Mouse (Mus musculus) bone marrow, adult 2 months (tissue): Measurements from ENCODE around the gene Crybg2. TPM values are rescaled to one million over a fixed set of nuclear protein-coding genes. Genes with fewer than 3 reads are reported as not detected.

Source experiments
- H3K27ac ChIP-seq: fragments of 200-500 bp; 2 replicates; pipeline ENCODE4 v1.5.1; 2012; ENCODE audit warnings: low read depth, mild to moderate bottlenecking, control low read depth, inconsistent platforms, low read length; ENCODE audit not compliant: control insufficient read depth, poor library complexity, insufficient read depth
- H3K4me1 ChIP-seq: fragments of 200-500 bp; 2 replicates; pipeline ENCODE4 v1.6.1; 2011; ENCODE audit warnings: low read length; ENCODE audit not compliant: control insufficient read depth, insufficient read depth
- H3K4me3 ChIP-seq: fragments of 200-500 bp; replicated peaks from 2 replicates; pipeline ENCODE3; 2011; ENCODE audit warnings: mild to moderate bottlenecking, low read depth, low read length, control low read depth; ENCODE audit not compliant: control insufficient read depth
- CTCF ChIP-seq: fragments of 200-500 bp; IDR thresholded peaks from 2 replicates; pipeline ENCODE4 v1.5.1; 2011; ENCODE audit warnings: low read length, control low read depth; ENCODE audit not compliant: control insufficient read depth, insufficient read depth
- POLR2A ChIP-seq: fragments of 200-500 bp; IDR thresholded peaks from 2 replicates; pipeline ENCODE4 v1.6.1; 2011; ENCODE audit warnings: low read depth, mild to moderate bottlenecking, control low read depth, low read length, borderline replicate concordance; ENCODE audit not compliant: control insufficient read depth
- WGBS: fragments of 180-500 bp; shearing (Covaris S2); methylation state at CpG from one replicate; pipeline ENCODE4 v1.1.7; 2018; 5-methylcytosine and 5-hydroxymethylcytosine counted together
- polyA plus RNA-seq: library from polyadenylated mRNA; stranded (reverse); fragments of >200 nt; gene quantifications from 2 replicates; pipeline ENCODE4 v1.2.4, GENCODE M21; 2011; ENCODE audit warnings: low replicate concordance; ENCODE audit not compliant: missing spikeins, insufficient read depth, insufficient read length

The Crybg2 gene
- polyA plus RNA-seq, 1 experiment = 4.6 TPM

DNA sequence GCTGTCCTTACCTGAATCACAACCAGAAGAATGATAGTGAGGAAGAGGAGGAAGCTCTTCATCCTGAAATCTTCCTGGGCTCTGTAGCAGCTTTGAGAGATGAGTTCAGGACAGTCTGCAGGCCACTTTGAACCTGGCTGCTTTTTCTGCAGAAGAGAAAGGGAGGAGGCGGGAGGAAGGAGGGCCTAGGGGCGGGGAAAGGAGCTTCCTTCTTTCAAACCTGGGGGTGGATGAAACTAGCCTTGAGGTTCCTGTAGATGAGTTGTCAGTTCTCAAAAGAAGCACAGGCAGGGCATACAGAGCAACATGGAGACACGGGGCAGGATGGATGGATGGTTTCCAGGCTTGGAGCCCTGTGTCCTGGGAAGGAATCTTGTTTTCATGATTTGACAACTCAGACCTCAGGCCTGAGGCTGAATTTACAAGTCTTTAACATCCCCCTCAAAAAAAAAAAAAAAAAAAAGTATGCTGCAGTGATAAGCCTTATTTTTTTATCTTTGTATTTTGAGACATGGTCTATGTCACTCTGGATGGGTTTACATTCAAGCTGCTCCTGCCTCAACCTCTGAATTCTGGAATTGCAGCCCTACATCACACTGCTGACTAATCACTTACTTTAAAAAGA is 34.4 kb downstream of the Crybg2 start, which contains the start of gene Cd52:
Gene Cd52, minus strand, starts transcription at position 160 of the 625 bp plus-strand sequence.
- H3K4me3 ChIP-seq = peak within 1 kb of the TSS; percentile 91
- WGBS = 7% methylated on average over 3 of the region's 3 CpGs
- H3K4me1 ChIP-seq = peaks cover 5% of the 10 kb centered on the region
- TF ChIP-seq CTCF (no peak), POLR2A (peak; percentile 41; the same call in 1 of the 2 replicates)
- H3K27ac ChIP-seq = peak within 1 kb of the TSS; percentile 91

DNA sequence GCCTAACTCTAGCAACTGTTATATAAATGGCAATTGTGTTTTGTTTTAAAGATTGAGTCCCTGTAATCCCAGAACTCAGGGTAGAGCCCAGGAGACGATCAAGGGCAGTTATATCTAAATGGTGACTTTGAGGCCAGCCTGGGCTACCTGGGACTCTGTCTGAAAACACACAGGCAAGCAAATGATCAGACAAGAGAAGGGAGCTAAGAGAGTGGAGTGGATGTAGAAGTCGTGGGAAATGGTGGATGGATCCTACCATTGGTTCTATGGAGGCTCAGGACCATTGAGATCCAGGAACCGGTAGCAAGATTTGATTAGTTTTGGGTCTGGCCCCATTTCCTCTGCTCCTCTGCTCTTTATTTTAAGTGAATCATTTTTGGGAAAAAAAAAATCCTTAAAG is 35.5 kb downstream of the Crybg2 start:
- 75% methylated on average over 3 of the region's 3 CpGs for WGBS
- peak overlapping the region; percentile 19; the same call in 1 of the 2 replicates for H3K27ac ChIP-seq
- H3K4me1 ChIP-seq = peaks cover 9% of the 10 kb centered on the region
- no peak overlapping the region for H3K4me3 ChIP-seq
- no peak for TF ChIP-seq POLR2A
- TF ChIP-seq CTCF = no peak

DNA sequence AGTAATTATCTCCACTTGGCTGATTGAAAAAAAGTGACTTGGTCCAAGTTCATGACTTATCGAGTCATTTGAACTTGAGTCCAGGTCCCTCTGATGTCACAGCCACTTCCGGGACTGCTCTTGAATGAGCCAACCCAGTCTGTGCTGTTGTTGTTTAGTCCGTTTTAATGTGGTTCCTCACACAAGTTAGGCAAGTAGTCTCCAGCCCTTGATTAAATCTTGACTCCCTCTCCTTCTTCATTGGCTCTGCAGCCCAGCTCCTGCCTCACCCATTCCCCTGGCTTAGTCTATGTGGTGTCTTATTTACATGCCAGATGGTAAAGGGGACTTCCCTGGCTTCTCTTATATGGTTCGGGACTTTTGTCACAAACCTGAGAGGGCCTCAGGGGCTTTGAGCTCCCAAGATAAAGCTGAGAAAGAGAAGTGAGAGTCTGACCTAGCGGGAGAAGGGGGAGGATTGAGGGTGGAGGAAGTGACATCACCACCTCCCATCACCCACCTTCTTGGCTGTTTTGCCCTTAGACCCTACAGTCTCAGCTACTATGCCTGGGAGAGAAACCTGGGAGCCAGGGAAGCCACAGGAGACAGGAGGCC is 36.5 kb downstream of the Crybg2 start:
- 2% methylated on average over 5 of the region's 5 CpGs for WGBS
- Histone ChIP-seq H3K27ac (peak overlapping the region; percentile 89), H3K4me3 (no peak overlapping the region), H3K4me1 (peaks cover 9% of the 10 kb centered on the region)
- no peak for TF ChIP-seq POLR2A
- no peak for TF ChIP-seq CTCF

DNA sequence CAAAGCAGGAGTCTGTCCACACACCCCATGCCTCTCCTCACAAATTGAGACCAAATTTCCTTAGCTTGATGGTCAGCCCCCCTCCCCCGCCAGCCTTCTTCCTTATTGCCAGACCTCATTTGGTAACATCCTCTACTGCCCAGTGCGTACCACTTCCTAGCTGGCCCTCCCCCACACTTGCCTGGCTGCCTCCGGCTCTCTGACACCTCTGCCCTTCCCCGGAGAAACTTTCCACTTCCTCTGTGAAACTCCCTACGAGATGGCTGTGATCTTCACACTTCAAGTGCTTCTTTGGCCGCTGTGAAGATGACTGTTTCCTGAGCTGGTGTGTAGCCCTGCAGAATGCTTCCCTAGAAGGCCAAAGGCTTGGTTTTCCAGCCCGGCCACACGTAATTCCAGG is 38.0 kb downstream of the Crybg2 start:
- Histone ChIP-seq H3K27ac (peak overlapping the region; percentile 89), H3K4me1 (peaks cover 9% of the 10 kb centered on the region)
- TF ChIP-seq CTCF (no peak), POLR2A (peak; percentile 67; the same call in 1 of the 2 replicates)

DNA sequence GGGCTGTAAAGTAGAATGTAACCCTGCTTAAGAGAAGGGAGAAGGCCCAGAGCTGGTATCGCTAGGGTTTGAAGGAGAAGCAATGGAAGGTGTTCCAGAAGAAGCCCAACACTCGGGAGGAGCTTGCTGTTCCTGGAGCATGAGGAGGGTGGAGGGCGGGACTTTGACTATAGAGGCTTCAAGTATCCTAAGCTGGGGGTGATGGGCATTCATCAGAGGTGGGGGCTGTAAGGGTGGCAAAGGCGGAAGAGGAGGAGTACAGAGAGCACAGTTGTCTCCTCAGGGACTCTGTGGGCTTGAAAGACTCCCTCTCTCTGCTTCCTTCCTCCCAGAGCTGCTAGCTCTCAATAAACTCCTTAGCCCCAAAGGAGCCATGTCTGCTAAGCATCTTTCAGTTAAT is 39.6 kb downstream of the Crybg2 start:
- no peak overlapping the region for H3K4me3 ChIP-seq
- H3K4me1 ChIP-seq = peaks cover 9% of the 10 kb centered on the region
- TF ChIP-seq POLR2A = no peak
- no peak for TF ChIP-seq CTCF
- WGBS = 83% methylated on average over 4 of the region's 4 CpGs
- peak overlapping the region; percentile 89; the same call in 1 of the 2 replicates for H3K27ac ChIP-seq

More for the DNA sequence above, 38.0 kb downstream of the Crybg2 start:
- WGBS = 7% methylated on average over 8 of the region's 8 CpGs
- H3K4me3 ChIP-seq = peak overlapping the region; percentile 22

GRCm38 (mm10) chr4:134101979-134102741 is 41.5 kb downstream of the Crybg2 start, which contains the start of gene Ubxn11:
Gene Ubxn11 (plus strand): TSS chr4:134102570.
- Histone ChIP-seq H3K27ac (peak within 1 kb of the TSS; percentile 60), H3K4me1 (peaks cover 11% of the 10 kb centered on the region), H3K4me3 (peak within 1 kb of the TSS; percentile 97)
- 17% methylated on average over 34 of the region's 34 CpGs for WGBS
- TF ChIP-seq POLR2A (no peak; the same call in 1 of the 2 replicates), CTCF (no peak)

- TF ChIP-seq POLR2A (no peak), CTCF (no peak)
- peaks cover 12% of the 10 kb centered on the region for H3K4me1 ChIP-seq
- peak overlapping the region; percentile 97 for H3K4me3 ChIP-seq
- H3K27ac ChIP-seq = peak overlapping the region; percentile 60
- 8% methylated on average over 21 of the region's 21 CpGs for WGBS
Observed at GRCm38 (mm10) chr4:134102742-134103119, 42.1 kb downstream of the Crybg2 start.

DNA sequence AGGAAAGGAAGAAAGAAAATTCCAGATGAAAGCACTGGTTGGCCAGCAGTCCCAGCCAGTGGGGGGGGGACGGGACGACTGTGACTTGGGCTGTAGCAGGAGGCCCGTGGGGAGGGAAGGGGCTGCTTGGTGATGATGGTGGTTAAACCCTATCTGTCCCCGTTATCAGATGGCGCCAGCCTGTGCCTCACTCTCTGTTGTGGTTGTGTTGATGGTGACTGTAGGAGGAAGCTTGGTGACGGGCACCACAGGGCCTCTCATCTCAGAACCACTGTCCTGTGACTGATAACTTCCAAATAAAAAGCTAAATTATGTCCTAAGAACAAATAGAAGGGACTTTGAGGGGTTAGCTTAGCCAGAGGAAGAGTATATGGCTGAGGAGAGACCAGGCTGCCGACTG is 45.5 kb downstream of the Crybg2 start:
- 18% methylated on average over 7 of the region's 7 CpGs for WGBS
- Histone ChIP-seq H3K4me1 (peaks cover 20% of the 10 kb centered on the region), H3K4me3 (no peak overlapping the region), H3K27ac (0 out of 2 replicates have a peak overlapping the region, but pooled peaks have one; percentile 14)
- TF ChIP-seq CTCF (no peak), POLR2A (no peak)
